Mouse (Mus musculus) bone marrow, adult 2 months (tissue): ENCODE measurements around the gene Slc26a10.

Experiments
- CTCF ChIP-seq: fragments of 200-500 bp; IDR thresholded peaks from 2 replicates; pipeline ENCODE4 v1.5.1; 2011; ENCODE audit warnings: low read length, control low read depth; ENCODE audit not compliant: control insufficient read depth, insufficient read depth
- POLR2A ChIP-seq: fragments of 200-500 bp; IDR thresholded peaks from 2 replicates; pipeline ENCODE4 v1.6.1; 2011; ENCODE audit warnings: low read depth, mild to moderate bottlenecking, control low read depth, low read length, borderline replicate concordance; ENCODE audit not compliant: control insufficient read depth

DNA sequence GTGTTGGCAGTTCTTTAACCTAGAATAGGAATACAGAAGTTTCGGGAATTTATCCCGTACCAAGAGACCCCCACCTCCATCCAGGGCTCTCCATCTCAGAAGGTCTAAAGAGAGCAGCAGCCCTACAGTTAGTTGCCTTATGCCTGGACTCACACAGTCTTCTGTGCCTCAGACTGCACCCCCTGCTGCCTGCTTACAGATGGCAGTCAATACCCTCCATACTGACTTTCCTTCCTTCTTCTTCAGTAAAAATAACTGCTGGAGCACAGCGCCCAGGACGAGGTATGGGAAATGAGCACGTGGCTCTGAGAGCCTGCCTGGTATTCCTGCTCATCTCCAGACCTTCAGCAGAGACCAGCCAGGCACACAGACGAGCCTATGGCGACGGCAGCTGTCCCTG is 19.8 kb upstream of the Slc26a10 start:
- TF ChIP-seq POLR2A (no peak), CTCF (no peak)
